In the genomic region with DNA sequence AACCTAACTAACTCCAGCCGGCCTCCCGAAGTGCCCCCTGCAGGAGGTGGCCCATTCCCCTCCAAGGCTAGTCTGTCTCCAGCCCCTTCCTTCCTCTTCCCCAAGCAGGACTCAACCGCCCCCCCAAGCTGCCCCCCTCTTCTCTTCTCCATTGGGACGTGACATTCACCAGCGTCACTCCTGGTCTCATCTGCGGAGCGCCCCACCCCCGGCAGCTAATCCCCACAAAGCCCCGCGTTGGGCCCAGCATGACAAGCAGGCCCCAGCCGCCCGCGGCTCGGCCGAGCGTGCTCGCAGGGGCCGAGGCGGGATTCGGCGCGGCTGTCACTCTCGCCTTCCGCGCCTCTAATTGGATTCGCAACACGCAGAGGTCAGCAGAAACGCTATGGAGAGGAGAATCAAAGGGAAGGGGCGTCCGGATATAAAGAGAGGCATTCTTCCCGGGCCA, we compare ENCODE assay signal across 8 mouse cellular contexts.
A peak's percentile ranks its signal among the peaks of the same experiment; 100 is the strongest.
DNase-seq lines count a peak whose midpoint lies in the region; ATAC-seq and TF ChIP-seq lines count a peak whose summit lies in the region.

No protein-coding gene starts in this region.

- DNase-seq in cerebellum, postnatal 10 days = peak; percentile 66 to 70
- peak; percentile 42 for DNase-seq in layer of hippocampus, postnatal 36 days
- DNase-seq in spleen, postnatal 10 days (ENCODE audit: low spot score in 2 of 2) = no peak

- TF ChIP-seq CTCF in E14TG2a.4 (conservative IDR thresholded peaks at IDR 0.05; ENCODE audit: low read length) = no peak

- peak overlapping the region; percentile 56 for H3K4me2 ChIP-seq in forebrain, embryonic 13.5 days
- peak overlapping the region; percentile 49 for H3K4me2 ChIP-seq in midbrain, embryonic 12.5 days (replicated peaks)

- no peak for ATAC-seq in cerebellum, adult (ENCODE audit: insufficient number of reproducible peaks, low FRiP score, low TSS enrichment)
- peak; percentile 79 for ATAC-seq in forebrain, embryonic 13.5 days
- ATAC-seq in midbrain, embryonic 12.5 days (ENCODE audit: low FRiP score, low read depth) = peak; percentile 86
- ATAC-seq in erythroid progenitor cell, adult 5-6 weeks (replicated peaks; ENCODE audit: low FRiP score, poor library complexity, severe bottlenecking) = no peak

- H3K27ac ChIP-seq in forebrain, embryonic 13.5 days = peak overlapping the region; percentile 96
- H3K27ac ChIP-seq in midbrain, embryonic 12.5 days (replicated peaks) = peak overlapping the region; percentile 100

- peaks cover 7% of the 10 kb centered on the region; the same call in 1 of the 2 replicates for H3K36me3 ChIP-seq in E14TG2a.4 (ENCODE audit: insufficient read depth, low read length)
- peaks cover 14% of the 10 kb centered on the region for H3K36me3 ChIP-seq in forebrain, embryonic 13.5 days (ENCODE audit: poor library complexity, severe bottlenecking)
- H3K36me3 ChIP-seq in midbrain, embryonic 12.5 days = peaks cover 11% of the 10 kb centered on the region

- H3K27me3 ChIP-seq in E14TG2a.4 (ENCODE audit: insufficient read depth, low read length) = peaks cover 57% of the 10 kb centered on the region
- H3K27me3 ChIP-seq in forebrain, embryonic 13.5 days = peaks cover 13% of the 10 kb centered on the region
- H3K27me3 ChIP-seq in midbrain, embryonic 12.5 days = peaks cover 14% of the 10 kb centered on the region

- H3K4me3 ChIP-seq in E14TG2a.4 (replicated peaks; ENCODE audit: low read length) = peak overlapping the region; percentile 73
- peak overlapping the region; percentile 15 for H3K4me3 ChIP-seq in forebrain, embryonic 13.5 days
- peak overlapping the region; percentile 14; the same call in 1 of the 2 replicates for H3K4me3 ChIP-seq in midbrain, embryonic 12.5 days

- no peaks in the 10 kb centered on the region for H3K9me3 ChIP-seq in E14TG2a.4 (ENCODE audit: low read length)
- H3K9me3 ChIP-seq in forebrain, embryonic 13.5 days (replicated peaks) = no peaks in the 10 kb centered on the region
- no peaks in the 10 kb centered on the region for H3K9me3 ChIP-seq in midbrain, embryonic 12.5 days

- H3K9ac ChIP-seq in forebrain, embryonic 13.5 days = peak overlapping the region; percentile 58
- H3K9ac ChIP-seq in midbrain, embryonic 12.5 days (replicated peaks) = peak overlapping the region; percentile 54

- WGBS in forebrain, embryonic 13.5 days = under 1% methylated on average over 31 of the region's 31 CpGs
- under 1% methylated on average over 30 of the region's 31 CpGs for WGBS in midbrain, embryonic 12.5 days

- H3K4me1 ChIP-seq in E14TG2a.4 (replicated peaks; ENCODE audit: low read depth, low read length) = peaks cover 89% of the 10 kb centered on the region
- H3K4me1 ChIP-seq in forebrain, embryonic 13.5 days = peaks cover 85% of the 10 kb centered on the region
- peaks cover 93% of the 10 kb centered on the region for H3K4me1 ChIP-seq in midbrain, embryonic 12.5 days

Comparison
In these comparisons a context has a peak if more than half of its experiments do, and no peak if none do; other contexts are left out.
1. DNase-seq: peak in cerebellum, postnatal 10 days (2 of 2) and layer of hippocampus, postnatal 36 days (2 of 2); none in spleen, postnatal 10 days (0 of 2).
2. ATAC-seq: peak in forebrain, embryonic 13.5 days (single experiment) and midbrain, embryonic 12.5 days (single experiment); none in cerebellum, adult (single experiment) and erythroid progenitor cell, adult 5-6 weeks (single experiment).
3. H3K4me3 ChIP-seq: peak in every context shown above with its lines; median percentile 73 in E14TG2a.4; 15 in forebrain, embryonic 13.5 days; 14 in midbrain, embryonic 12.5 days.